Mouse (Mus musculus) MEL (cell line): ENCODE results near the gene Afap1l2.

ENCODE experiments used
- CTCF ChIP-seq, 3 experiments: IDR thresholded peaks in 2 of 3; conservative IDR thresholded peaks in 1 of 3; 2 replicates each; pipeline ENCODE4 v1.5.1; 2011 to 2012; ENCODE audit warnings: low read length in 3 of 3, low read depth in 2 of 3, mild to moderate bottlenecking in 2 of 3, improper control_type of control experiment in 1 of 3, inconsistent platforms in 1 of 3, mixed read lengths in 1 of 3, moderate library complexity in 1 of 3; ENCODE audit not compliant: control insufficient read depth in 1 of 3, insufficient read depth in 1 of 3, poor library complexity in 1 of 3, severe bottlenecking in 1 of 3
- MAFK ChIP-seq: IDR thresholded peaks from 2 replicates; pipeline ENCODE4 v1.6.1; 2011; ENCODE audit warnings: low read depth, mild to moderate bottlenecking, low read length, improper control_type of control experiment, borderline replicate concordance
- POLR2AphosphoS2 ChIP-seq: IDR thresholded peaks from 2 replicates; pipeline ENCODE4 v1.6.1; 2011; ENCODE audit warnings: low read length, improper control_type of control experiment
- RAD21 ChIP-seq: IDR thresholded peaks from 2 replicates; pipeline ENCODE4 v1.6.1; 2011; ENCODE audit warnings: mild to moderate bottlenecking, low read depth, low read length, improper control_type of control experiment
- USF1 ChIP-seq: IDR thresholded peaks from 2 replicates; pipeline ENCODE4 v1.6.1; 2014; ENCODE audit warnings: low read depth, mild to moderate bottlenecking, inconsistent platforms, low read length, improper control_type of control experiment, moderate library complexity
- ZC3H11A ChIP-seq: IDR thresholded peaks from 2 replicates; pipeline ENCODE4 v1.6.1; 2012; ENCODE audit warnings: low read depth, mild to moderate bottlenecking, inconsistent platforms, low read length, improper control_type of control experiment

GRCm38 (mm10) chr19:56874601-56875315 lies 133.3 kb downstream of the Afap1l2 start:
- no peak for TF ChIP-seq POLR2AphosphoS2
- no peak for TF ChIP-seq USF1
- TF ChIP-seq MAFK = no peak
- no peak for TF ChIP-seq ZC3H11A
- no peak for TF ChIP-seq CTCF (IDR thresholded peaks at IDR 0.05 in 2 of 3, conservative IDR thresholded peaks at IDR 0.05 in 1 of 3; ENCODE audit: control insufficient read depth in 1 of 3, insufficient read depth in 1 of 3, low read depth in 2 of 3, low read length in 3 of 3, poor library complexity in 1 of 3, severe bottlenecking in 1 of 3)
- TF ChIP-seq RAD21 = no peak
